Mouse (Mus musculus) kidney, adult 2 months (tissue): ENCODE results near the gene Ccdc85c. TPM values are rescaled to one million over a fixed set of nuclear protein-coding genes. Genes with fewer than 3 reads are reported as not detected.
A peak's percentile ranks its signal among the peaks of the same experiment; 100 is the strongest.

Source experiments
- DNase-seq: peaks from one replicate; pipeline ENCODE4 v3.0.0; 2021
- H3K27ac ChIP-seq: fragments of 200-500 bp; 2 replicates; pipeline ENCODE4 v1.5.1; 2012; ENCODE audit warnings: low read depth, low read length, control low read depth, inconsistent platforms; ENCODE audit not compliant: insufficient read depth
- H3K27me3 ChIP-seq: fragments of 200-500 bp; replicated peaks from 2 replicates; pipeline ENCODE4 v1.6.1; 2012; ENCODE audit warnings: mild to moderate bottlenecking, moderate library complexity, low read length, inconsistent platforms; ENCODE audit not compliant: control insufficient read depth, insufficient read depth
- H3K36me3 ChIP-seq: fragments of 200-500 bp; 2 replicates; pipeline ENCODE4 v1.6.1; 2012; ENCODE audit warnings: mild to moderate bottlenecking, moderate library complexity, low read length, inconsistent platforms; ENCODE audit not compliant: control insufficient read depth, insufficient read depth
- H3K4me1 ChIP-seq: fragments of 200-500 bp; 2 replicates; pipeline ENCODE4 v1.6.1; 2011; ENCODE audit warnings: low read length; ENCODE audit not compliant: control insufficient read depth, insufficient read depth
- H3K4me3 ChIP-seq: fragments of 200-500 bp; 2 replicates; pipeline ENCODE4 v1.5.1; 2011; ENCODE audit warnings: mild to moderate bottlenecking, low read depth, low read length, control low read depth; ENCODE audit not compliant: insufficient read depth
- CTCF ChIP-seq: fragments of 200-500 bp; conservative IDR thresholded peaks from 2 replicates; pipeline ENCODE4 v1.5.1; 2011; ENCODE audit warnings: low read depth, mild to moderate bottlenecking, control low read depth, low read length, moderate library complexity, mixed read lengths; ENCODE audit not compliant: insufficient read depth, insufficient read length
- POLR2A ChIP-seq: fragments of 200-500 bp; IDR thresholded peaks from one replicate; pipeline ENCODE4 v1.6.1; 2011; ENCODE audit warnings: low read depth, low read length, control low read depth
- WGBS: fragments of 180-500 bp; shearing (Covaris S2); methylation state at CpG from one replicate; pipeline ENCODE4 v1.1.7; 2018; 5-methylcytosine and 5-hydroxymethylcytosine counted together
- polyA plus RNA-seq: library from polyadenylated mRNA; depleted of rRNA; stranded (reverse); fragments of >200 nt; gene quantifications from 2 replicates; pipeline ENCODE4 v1.2.3, GENCODE M21; 2012

The Ccdc85c gene
- polyA plus RNA-seq, 1 experiment: 15.7 TPM

DNA sequence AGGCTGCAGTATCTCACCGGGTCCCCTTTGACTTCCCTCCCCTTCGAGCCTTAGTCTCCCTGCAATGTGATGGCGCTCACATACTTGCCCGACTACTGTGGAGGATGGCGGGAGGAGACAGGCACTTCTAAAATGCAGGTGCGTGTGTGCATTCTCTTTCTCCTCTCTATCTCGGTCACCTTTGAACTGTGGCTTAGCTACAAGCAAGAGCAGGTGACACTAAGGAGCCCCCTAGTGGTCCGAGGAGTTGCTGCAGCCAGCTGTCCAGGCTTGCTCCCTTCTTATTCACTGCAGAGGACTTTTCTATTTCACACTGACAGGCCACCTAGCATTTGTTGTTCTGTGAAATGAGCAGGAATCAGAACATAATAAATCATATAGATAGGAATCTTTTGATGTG lies 17.7 kb upstream of the Ccdc85c start:
- peak; percentile 95 for TF ChIP-seq CTCF
- no peak for TF ChIP-seq POLR2A
- peak; percentile 85 for DNase-seq
- 3% methylated on average over 8 of the region's 8 CpGs for WGBS
- no peaks in the 10 kb centered on the region for H3K27me3 ChIP-seq
- no peak overlapping the region for H3K27ac ChIP-seq
- H3K36me3 ChIP-seq: no peaks in the 10 kb centered on the region
- peaks cover 3% of the 10 kb centered on the region; the same call in 1 of the 2 replicates for H3K4me1 ChIP-seq
- H3K4me3 ChIP-seq: no peak overlapping the region

DNA sequence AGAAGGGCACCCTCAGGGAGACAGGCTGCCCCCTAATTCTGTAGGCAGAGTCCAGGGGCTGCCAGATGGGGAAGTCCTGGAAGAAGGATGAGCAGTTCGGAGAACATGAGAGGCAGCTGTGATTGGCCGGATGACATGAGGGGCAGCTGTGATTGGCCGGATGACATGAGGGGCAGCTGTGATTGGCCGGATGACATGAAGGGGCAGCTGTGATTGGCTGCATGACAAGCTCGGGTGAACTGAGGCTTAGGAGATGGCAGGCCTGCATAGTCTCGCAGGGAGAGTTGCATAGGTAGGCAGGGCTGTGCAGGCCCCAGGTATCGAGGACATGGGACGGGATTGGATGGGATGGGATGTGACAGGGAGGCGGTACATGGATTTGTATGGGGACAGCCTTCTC lies 17.2 kb upstream of the Ccdc85c start:
- Histone ChIP-seq H3K27ac (no peak overlapping the region), H3K4me1 (peaks cover 3% of the 10 kb centered on the region; the same call in 1 of the 2 replicates), H3K27me3 (no peaks in the 10 kb centered on the region), H3K36me3 (no peaks in the 10 kb centered on the region), H3K4me3 (no peak overlapping the region)
- TF ChIP-seq POLR2A (no peak), CTCF (no peak)
- WGBS: 45% methylated on average over 9 of the region's 9 CpGs
- DNase-seq: no peak

DNA sequence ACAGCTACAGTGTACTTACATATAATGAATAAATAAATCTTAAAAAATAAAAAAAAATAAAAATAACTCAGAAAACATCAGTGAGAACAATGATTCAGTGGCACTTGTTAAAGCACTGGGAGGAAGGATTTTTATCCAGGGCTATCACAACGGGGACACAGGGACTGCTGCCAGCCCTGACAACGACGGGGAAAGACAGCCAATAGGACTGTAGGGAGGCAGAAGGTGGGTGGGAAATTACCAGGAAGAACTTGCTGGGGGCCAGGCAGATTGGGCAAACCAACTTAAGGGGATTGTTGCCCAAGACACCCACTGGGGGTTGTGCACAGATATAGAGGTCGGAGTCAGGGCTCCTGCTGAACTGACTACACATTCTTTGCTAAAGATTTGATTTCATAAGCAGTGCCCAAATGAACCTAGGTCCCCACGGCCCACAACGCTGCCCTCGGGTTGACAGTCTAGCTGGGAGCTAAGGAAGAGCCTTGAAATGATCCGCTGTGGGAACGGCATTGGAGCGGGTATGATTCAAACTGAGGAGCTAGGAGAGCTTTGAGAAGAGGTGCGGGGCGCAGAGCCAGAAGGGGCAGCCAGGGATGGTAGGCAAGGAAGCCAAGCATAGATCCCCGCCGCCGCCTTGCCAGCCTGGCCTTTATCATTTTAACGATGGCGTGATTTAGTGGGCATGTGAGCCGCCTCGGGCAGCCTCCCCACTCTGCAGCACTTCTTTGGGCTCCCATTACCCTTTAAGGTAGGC lies 13.1 kb upstream of the Ccdc85c start:
- DNase-seq: no peak
- WGBS: 68% methylated on average over 19 of the region's 19 CpGs
- no peak overlapping the region for H3K27ac ChIP-seq
- H3K4me1 ChIP-seq: peaks cover 3% of the 10 kb centered on the region; the same call in 1 of the 2 replicates
- no peaks in the 10 kb centered on the region for H3K36me3 ChIP-seq
- H3K27me3 ChIP-seq: no peaks in the 10 kb centered on the region
- TF ChIP-seq POLR2A: no peak
- TF ChIP-seq CTCF: no peak
- no peak overlapping the region for H3K4me3 ChIP-seq

DNA sequence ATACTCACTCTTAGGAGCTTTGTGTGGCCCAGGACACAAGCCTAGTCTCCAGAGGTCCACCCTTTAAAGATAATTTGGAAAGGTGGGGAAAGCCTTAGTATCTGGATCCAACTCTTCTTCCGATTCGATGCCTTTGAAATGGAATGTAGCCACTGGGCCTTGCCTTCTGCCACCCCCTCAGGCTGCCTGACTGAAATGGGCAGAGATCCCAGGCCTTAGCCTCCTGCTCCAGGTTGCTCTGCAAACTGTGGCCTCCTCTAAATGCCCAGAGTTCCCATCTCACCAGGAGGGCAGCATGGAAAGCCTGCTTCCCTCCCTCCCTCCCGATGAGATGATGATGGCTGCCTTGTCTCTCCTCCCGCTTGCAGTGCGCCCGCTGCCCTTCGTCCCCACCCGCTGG lies 11.8 kb upstream of the Ccdc85c start:
- H3K27ac ChIP-seq: no peak overlapping the region
- H3K36me3 ChIP-seq: no peaks in the 10 kb centered on the region
- H3K4me1 ChIP-seq: no peaks in the 10 kb centered on the region
- WGBS: 94% methylated on average over 8 of the region's 8 CpGs
- no peak for TF ChIP-seq CTCF
- TF ChIP-seq POLR2A: no peak
- no peak for DNase-seq
- H3K4me3 ChIP-seq: no peak overlapping the region
- H3K27me3 ChIP-seq: no peaks in the 10 kb centered on the region

GRCm38 (mm10) chr12:108286381-108286780 lies 11.2 kb upstream of the Ccdc85c start:
- WGBS: 97% methylated on average over 4 of the region's 4 CpGs

DNA sequence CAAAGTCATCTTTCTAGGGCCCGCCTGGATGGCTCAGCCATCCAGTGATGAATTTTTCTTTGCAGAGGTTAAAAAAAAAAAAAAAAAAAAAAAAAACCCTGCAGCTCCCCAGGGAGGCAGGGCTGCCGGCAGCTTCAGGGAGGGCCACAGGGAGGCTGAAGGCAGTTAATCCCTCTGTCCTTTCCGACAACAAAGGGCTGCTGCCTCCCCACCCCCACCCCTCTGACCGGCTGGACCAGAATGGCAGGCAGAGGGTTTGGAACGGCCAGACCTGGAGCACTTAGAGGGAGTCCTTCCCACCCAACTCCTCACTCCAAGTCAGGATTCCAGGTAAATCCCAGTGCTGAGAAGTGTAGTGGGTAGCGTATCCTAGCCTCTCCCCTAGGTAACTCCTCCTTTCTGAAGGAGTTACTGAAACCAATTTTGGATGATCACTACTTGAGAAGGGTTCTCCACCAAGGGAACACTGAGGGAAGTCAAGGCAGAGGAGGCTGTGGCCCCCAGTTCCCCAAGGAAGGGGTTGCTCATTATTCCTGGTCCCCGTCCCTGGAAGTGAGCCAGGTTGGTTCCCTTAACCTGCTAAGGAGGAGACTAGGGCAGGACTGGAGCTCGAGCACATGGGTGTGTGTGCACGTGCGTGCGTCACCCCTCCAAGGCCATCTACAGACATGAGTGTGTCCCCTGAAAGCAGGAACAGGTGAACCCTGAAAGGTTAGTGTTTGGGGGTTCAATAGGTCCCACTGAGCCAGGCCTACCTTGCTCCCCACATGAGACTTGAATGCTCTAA lies 10.2 kb upstream of the Ccdc85c start:
- no peak for DNase-seq
- Histone ChIP-seq H3K27ac (no peak overlapping the region), H3K4me1 (no peaks in the 10 kb centered on the region), H3K4me3 (no peak overlapping the region), H3K27me3 (no peaks in the 10 kb centered on the region), H3K36me3 (no peaks in the 10 kb centered on the region)
- TF ChIP-seq CTCF (no peak), POLR2A (no peak)
- 52% methylated on average over 11 of the region's 11 CpGs for WGBS

More at GRCm38 (mm10) chr12:108286381-108286780, 11.2 kb upstream of the Ccdc85c start:
- H3K4me1 ChIP-seq: no peaks in the 10 kb centered on the region
- TF ChIP-seq CTCF (no peak), POLR2A (no peak)
- no peaks in the 10 kb centered on the region for H3K27me3 ChIP-seq
- H3K4me3 ChIP-seq: no peak overlapping the region
- DNase-seq: no peak
- no peak overlapping the region for H3K27ac ChIP-seq
- H3K36me3 ChIP-seq: no peaks in the 10 kb centered on the region

DNA sequence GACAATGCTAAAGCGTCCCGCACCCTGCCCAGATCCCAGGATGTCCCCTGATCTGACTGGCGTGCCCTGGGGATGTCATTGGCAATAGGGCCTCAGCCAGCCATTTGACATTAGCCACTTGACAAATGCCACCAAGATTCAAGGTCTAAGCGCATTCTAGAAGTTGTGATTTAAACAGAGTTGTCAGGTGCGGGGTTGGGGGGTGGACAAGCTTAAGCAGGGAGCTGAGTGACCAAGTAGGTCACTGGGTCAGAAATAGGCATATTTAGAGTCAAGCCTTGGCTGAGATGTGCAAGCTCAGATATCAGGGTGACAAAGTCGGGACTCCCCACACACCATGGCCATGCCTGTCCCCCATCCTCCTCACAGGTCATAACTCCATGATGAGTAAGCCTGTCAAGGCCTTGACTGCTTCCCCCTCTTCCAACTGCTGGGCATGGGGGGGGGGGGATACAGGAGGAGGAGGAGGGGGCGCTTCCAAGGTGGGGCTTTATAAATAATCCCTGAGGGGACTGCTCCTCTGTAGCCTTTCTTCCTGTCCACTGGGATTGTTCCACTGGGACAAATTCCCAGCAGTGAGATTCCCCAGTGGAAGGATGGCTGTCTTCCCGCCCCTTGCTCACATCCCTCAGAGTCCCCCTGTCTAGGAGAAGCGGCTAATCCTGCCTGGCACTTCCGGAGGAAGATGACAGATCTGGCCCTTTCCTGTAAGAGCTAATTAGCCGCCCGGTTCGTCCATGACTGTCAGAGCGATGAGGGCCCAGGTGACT lies 9.4 kb upstream of the Ccdc85c start:
- peak; percentile 37 for DNase-seq
- no peaks in the 10 kb centered on the region for H3K36me3 ChIP-seq
- H3K4me3 ChIP-seq: no peak overlapping the region
- WGBS: 62% methylated on average over 13 of the region's 14 CpGs
- TF ChIP-seq POLR2A (no peak), CTCF (no peak)
- H3K27ac ChIP-seq: no peak overlapping the region
- no peaks in the 10 kb centered on the region for H3K4me1 ChIP-seq
- no peaks in the 10 kb centered on the region for H3K27me3 ChIP-seq
